Mouse (Mus musculus) telencephalon, adult 2 months (tissue): ENCODE data around the gene Gja8.

Experiments used
- DNase-seq: peaks from one replicate; pipeline ENCODE4 v3.0.0-alpha.2; 2011; ENCODE audit warnings: low read depth, low spot score

Gja8 gene

DNA sequence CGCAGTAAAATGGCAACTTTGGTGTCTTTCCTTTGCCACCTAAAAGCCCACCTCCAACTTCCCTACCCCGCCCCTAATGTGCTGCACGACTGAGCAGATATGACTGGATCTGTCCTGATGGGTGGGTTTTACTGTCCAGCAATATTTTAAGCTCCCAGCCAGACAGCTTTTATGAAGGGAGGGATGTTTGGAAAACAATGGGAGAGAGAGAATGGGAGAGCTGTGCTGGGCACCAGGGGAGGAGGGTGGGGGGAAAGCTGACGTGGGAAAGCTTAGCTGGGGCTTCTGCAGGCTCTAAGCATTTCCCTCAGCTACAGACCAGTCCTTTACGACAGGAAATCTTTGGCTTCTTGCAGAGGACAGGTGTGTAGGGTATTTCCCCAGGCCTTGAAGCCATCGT, at the start of gene Gja8:
Gene Gja8 (minus strand): TSS at position 101 of the 400 bp plus-strand sequence.
- DNase-seq, result no peak

DNA sequence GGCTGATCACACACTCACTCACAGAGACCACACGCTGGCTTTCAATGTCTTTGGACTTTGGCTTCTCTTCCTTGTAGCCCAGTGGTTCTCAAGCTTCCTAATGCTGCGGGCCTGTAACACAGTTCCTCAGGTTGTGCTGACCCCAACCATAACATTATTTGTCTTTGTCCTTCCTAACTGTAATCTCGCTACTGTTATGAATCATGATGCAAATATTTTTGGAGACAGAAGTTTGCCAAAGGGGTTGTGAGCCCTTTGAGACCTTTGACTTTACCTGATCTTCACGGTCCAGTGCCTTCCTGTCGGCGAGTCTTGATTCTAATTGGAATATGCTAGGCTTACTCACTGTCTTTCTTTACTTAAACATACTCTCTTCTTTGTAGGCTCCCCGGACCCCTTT, 48.6 kb upstream of the Gja8 start:
- DNase-seq, result no peak

DNA sequence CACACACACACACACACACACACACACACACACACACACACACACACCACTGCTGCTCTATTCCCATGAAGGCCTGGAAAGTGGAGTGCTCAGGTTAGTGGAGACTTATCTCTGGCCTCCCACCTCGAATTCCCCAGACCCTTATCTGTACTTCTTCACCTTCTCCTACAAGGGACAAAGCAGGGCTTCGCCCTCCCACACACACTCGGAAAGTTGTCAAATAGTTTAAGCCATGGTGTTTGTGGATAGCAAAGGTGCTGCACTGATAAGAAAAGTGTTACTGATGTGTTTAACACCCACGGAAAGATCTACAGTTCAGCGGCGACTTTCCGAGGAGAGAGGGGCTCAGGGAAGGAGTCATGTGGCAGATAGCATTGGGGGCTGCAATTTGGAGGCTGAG, 45.2 kb upstream of the Gja8 start:
- no peak for DNase-seq

DNA sequence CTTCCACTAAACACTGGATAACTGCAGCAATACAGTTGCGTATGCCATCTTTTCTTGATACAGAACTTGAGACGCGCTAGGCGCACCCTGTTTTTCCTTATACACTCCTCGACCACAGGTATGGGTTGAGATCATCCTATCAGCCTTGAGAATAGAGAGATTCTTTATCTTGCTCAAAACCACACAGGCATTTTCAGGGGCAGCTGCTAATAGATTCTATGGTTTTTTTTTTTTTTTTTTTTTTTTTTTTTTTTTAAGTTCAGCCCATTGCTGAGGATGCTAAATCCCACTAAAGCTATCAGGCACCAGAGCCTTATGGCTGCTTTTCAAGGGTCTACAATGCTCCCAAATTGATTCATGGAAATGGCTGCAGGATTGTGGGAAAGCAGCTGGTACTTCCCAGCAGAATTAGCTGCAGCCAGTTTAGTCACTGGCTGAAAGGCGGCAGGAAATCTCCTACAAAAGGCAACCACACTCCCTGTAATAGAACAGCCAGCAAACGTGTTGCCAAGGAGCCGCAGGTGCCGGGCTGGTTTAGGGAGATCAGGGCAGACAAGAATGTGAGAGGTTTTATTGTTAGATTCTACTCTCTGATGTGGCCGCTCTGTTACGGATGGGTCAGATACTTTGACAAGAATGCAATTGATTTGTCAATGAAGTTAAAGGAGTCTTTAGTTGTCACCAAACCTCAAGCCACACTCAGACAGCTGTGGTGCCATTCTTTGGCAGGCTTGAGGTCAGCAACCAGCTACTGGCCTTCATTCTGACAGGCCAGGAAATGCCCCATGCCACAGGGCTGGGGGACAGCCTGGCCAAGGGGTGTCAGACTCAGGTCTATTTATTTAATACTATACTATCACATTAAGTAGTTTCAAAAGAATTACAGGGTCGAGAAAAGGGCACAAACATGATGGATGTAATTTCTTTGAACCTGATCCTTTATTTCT, 37.5 kb upstream of the Gja8 start:
- no peak for DNase-seq

DNA sequence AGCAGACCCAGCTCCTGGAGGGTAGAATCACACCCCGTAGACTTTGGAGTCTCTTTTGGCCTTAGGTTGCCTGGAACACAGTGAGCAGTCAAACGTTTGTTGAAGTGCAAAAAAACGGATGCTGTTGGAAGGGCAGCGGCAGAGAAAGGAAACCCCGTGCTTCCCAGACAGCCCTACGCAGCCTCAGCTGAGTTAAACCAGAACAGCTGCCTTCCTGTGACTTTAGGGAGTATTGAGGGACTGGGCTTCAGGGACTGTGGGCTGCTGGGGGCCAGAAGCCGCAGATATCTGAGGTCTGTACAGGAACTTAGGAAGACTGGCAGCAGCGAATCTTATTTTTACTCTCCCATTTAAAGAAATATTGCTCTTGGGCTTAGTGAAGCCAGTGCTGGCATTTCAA, 34.8 kb upstream of the Gja8 start:
- DNase-seq, result no peak

DNA sequence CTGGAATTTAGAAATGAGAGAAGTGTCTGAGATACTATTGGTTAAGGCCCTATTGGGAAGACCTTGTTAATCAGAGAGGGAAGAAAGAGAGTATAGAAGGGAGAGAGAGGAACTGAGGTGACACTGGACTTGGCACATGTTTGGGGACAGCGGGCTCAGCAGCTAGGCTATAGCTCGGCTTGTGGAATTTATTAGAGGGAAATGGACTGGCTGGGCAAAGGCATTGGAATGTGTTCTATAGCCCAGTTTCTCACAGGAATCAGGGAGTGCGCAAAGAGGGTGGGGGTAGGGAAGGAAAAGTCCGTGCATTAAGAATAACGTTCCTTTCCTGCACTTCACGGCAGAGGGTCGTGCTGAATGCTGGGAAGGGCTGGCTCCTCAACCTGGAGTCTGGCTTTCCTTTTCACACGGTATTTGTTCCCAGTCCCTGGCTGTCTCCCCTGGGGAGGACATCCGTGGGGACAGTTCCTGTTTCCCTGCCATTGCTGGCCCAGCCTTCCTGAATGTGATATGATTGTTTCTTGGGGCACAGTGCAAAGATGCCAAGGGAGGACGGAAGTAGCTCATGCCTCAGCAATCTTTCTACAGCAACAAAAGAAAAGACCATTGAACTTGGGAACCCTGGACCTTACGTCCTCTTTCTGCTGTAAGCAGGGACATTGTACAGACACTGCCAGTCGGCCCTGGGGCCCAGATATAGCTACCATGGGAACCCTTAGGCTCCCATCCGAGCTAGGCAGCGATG, 27.8 kb upstream of the Gja8 start:
- DNase-seq, result no peak

DNA sequence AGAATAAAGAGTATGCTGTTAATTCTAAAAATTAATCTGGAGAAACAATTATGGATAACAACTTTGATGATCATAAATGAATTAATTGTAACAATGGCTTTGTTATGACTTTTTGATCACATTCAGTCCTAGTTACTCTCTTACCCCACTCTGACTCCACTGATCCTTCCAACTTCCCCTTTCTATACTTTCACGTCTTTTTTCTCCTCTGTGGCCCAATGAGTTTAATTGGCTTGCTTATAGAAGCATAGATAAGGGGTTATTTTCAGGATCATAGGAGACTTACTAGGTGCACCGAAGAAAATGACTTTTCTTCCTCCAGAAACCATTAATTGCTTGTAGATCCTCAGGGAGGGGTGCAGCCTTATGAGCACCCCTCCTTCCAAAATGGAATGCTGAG, 16.9 kb upstream of the Gja8 start:
- no peak for DNase-seq

DNA sequence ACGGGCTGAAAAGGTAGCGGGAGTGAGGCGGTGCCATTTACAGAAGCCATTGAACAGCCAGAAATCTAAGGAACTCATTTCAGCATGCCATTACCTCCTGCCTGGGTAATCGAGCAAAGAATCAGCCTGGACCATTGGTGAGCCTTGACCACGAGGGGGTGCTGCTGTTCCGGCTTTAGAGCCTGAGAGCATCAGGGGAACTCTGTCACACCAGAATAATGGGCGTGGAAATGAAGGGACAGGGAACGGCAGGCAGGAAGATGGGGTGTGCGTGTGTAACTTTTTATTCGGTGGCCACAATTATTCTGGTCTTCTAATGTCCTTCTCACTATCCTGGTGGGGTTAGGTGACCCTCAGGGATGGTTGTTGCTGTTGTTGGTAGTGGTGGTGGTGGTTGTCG, 12.9 kb upstream of the Gja8 start:
- DNase-seq, result peak; percentile 39

DNA sequence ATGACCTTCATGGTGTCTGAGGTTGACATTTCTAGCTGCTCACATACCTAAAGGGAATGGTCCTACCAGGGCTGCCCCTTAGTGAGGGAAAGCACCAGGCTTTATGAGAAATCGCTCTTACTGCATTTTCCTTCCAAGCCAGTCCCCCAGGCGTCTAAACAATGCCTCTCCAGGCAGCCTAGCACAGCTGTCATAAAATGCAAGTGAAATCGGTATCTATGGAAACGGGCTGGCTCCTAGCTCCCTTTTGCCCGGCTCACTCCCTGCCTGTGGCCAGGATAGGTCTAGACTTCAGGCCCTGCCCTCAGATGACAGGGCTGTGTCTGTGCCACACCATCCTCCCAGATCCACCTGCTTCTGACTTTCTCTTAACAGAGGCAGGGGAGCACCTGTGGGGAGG, 11.8 kb upstream of the Gja8 start:
- peak; percentile 5 for DNase-seq

DNA sequence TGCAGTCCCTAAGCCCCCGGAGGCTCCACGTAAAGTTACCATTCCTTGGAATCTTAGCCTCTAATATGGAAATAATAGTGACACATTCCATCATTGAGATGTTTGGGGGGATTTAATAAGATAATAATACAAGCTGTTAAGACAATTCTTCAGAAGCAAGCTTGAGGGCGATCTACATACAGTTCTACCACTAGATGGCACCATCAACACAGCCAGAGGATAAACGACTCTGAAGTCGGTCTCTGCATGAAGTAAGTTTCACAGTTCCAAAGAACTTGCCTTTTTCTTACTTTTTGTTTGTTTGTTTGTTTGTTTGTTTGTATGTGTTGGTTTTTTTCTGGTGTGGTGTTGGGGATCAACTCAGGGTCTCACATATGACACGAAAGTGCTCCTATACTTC, 10.4 kb upstream of the Gja8 start:
- peak; percentile 60 for DNase-seq

DNA sequence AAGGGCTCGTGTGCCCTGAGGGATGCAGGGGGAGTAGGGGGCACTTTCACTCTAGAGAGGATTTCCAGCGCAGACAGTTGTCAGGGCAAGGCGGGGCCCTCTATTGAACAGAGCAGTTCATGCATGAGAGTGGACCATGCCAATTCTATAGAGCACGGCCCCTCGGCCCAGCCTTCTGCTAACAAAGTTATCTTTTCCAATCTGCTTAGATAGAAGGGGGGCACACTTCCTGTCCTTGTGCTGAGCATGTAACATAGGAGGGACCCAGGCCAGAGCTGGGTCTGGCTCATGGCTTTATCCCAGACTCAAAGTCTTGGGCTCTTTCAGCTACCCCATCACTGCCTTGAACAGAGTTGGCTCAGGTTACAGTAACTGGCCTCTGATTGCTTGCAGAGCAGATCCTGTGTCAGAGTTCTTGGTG, 5.5 kb upstream of the Gja8 start:
- no peak for DNase-seq

DNA sequence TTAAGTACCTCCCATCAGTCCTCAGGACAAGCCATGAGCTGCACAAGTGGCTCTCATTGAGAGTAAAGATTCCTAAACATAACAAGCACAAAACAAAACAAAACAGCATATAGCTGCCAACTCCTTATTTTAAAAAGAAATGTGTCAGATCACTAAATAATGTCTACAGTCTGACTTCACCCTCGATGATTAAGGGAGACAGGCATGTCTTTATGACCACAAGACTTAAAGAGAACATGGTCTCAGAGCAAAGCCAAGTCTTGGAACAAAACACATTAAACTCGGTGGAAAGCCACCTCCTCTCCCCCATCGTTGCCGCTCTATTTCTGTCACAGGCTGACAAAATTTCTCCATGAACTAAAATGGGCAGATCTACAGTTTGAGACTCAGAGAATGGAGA, 1.2 kb downstream of the Gja8 start:
- DNase-seq, result no peak

DNA sequence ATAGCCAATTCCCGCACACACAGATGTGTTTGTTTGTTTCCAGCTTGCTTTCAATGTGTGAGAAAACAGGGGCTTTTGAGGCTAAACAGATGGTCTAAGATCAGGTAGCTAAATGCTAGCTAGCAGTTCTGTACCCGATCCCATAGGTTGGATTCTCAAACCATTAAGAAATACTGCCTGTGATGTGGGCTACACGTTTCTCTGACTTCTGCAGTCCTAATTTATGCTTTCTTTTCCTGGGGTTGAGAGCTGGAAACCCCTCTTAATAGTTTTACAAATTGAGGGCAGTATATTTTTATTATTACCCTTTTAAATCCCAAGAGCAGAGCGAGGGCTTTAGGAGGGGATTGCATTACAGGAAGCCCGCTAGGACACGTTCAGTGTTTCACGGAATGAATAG, 4.8 kb downstream of the Gja8 start:
- no peak for DNase-seq

DNA sequence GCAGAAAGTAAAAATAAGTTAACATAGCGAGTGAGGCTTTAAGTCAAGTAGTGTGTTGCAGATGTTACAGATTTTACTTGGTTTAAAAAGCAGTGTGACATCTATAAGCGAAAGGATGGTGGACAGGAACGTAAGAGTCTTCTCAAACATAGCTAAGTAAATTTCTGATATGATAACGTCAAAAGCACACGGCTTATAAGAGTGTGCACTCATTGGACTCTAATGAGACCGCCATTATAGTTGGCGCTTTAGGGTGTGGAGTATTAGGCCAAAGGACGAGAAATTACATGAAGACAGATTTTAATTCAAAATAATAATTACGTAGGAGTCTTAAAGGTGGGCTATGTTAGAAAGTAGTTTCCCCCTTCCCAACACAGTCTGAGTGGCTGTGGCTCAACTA, 20.2 kb downstream of the Gja8 start:
- DNase-seq, result no peak

DNA sequence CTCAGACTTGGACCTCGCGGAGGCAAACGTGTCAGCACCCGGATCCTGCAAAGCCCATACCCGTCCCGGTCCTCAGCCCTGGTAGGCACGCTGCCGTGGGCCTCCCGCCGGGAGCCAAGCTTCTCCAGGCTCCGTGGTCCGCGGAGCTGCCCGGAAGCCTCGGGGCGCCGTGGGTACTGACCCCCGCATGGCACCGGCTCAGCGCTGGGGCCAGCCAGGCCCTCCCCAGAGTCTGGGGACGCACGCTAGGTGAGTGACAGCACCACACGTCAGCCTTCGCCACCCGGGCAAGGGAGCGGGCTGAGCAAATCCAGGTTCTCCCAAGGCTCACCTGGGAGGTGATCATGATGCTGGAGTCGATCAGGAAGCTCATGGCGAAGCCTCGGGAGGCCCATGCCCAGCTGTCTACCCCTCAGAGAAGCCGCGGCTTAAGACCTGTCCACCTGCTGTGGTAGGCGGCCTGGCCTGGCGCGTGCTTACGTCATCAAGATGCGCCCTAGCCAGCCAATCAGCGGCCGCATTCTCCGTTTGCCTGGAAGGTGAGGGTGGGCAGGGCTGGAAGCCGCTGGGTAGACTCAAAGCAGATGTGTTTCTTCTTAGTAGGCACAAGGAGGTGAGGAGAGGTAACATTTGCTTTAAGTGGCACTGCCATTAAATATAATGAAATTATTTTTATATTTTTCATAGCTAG, 20.8 kb downstream of the Gja8 start, which contains the start of gene Gpr89:
Gene Gpr89 (minus strand): TSS at position 496 of the 691 bp plus-strand sequence.
- peak; percentile 90 for DNase-seq

DNA sequence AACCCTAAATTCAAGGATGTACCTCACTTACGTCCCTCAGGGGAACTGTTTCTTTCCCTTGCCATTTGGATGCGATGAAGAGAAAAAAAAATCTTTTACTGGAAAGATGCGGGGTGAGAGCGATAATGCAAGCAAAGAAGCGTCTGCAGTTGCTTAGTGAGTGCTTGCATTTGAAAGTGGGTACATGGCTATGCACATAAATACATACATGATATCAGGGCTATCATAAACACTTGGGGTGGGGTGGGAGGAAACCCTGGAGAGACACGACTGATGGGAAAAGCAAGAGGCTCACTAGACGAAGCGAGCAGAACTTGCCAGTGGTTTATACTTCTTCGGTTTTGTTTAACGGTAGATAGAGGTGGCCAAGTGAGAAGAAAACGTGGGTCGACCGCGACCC, 21.4 kb downstream of the Gja8 start, which contains the start of gene Gja5:
Gene Gja5 (plus strand): TSS at position 301 of the 400 bp plus-strand sequence.
- DNase-seq, result no peak

DNA sequence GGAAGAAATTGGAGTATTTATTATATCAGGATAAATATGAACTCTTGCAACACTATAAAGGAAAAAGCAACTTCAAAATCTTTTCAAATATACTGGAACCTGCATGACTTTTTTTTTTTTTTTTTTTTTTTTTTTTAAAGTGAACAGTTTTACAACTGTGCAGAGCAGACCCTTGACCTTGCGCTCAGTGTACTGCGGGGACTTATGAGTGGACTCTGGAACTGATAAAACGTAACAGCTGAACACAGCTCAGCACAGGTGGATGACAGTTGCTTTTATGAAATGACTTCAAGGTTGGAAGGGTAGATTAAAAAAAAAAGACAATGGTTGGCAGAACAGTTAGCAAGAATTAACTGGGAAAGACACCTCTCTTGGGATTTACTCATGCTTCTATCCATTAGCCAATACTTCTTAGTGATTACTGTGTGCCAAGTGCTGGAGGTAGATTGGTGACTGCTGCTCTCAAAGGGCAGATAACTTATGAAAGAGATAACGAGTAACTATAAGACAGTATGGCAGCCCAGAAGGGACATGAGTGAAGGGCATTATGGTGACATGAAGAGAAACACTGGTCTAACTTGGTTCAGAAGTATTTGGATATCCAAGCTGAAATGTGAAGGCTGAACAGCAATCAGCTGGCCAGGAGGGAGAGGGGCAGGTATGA, 23.4 kb downstream of the Gja8 start:
- DNase-seq, result no peak

DNA sequence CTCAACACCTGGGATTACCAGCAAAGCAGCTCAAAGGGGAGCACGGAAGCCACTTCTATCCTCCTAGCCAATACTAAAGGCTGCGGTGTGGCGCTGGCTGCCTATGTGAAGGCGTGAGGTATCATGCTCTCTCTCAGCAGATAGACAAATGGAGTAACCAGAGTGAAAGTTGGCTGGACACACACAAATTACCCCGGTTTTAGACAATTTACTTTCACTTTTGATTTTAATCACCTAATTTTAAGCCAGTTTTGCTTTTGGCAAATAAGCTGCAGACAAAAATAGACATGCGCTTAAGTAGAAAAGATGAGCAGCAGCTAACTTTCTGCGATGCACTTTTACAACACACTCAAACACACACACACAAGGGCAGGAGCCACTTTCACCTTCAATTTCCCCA, 42.1 kb downstream of the Gja8 start:
- DNase-seq, result no peak

DNA sequence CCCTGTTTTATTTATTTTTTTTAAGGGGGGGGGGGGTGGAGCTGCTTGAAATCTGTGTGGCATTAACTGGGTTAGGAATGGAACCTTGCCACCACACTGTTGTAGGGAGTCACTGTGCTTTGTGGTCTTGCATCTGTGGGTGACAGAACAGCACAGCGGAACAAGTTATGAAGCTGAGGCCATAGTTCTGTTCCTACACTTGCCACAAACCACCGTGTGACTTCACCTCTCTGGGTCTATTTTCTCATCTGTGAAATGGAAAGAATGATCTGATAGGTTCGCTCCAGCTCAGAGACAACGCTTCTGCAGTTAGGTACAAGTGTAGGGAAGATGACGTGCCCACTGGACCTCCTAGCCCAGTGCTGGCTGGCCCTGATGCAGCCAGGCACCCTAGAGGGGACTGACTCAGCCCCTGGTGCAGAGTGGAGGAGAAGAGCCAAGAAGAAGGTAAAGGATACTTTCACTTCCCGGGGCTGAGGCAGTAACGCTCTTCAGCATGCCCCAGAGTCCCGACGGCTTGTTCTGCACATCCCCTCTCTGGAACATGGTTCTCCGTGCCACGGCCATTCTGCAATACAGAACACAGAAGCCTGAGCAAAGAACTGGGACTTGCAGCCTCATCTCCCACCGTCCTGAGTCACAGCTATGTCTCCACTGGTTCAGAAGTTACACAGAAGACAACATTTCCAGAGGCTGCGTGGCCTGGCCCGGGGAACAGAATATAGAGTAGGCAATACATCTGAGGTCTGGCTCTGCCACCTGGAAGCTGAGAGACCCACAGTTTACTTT, 43.6 kb downstream of the Gja8 start:
- DNase-seq, result no peak

DNA sequence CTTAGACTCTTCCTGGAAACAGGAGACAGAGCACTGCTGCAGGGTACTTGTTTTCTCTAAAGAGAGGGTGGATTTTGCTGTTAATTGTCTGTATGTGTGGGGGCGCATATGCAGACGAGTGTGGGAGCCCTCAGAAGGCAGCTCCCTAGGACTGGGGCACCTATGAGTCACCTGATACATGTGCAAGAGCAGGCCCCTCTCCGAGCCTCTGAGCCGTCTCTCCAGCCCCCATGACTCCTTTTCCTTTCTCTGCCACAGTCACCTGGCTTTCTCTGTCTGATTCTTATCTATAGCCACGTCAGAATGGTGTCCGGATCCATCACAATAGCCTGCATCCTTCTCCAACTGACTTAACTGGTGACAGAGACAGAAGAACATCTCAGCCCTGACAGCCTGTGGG, 44.3 kb downstream of the Gja8 start:
- no peak for DNase-seq

DNA sequence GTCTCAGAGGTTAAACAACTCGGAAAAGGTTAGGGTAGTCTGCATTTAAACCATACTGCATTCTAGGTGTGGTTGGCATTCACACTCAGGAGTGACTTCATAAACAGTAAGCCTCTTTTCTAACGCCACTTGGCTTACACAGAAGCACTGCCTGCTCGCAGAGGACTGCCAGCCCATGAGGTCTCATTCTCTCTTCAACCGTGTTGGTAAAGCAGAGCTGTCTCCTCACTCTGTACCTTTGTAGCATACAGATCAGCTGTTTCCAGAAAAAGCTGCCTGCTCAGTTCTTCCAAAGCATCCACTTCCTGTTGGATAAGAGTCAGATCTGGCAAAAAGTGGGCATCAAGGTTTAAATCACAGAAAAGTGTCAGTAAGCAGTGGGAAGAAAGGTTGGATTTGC, 45.4 kb downstream of the Gja8 start:
- no peak for DNase-seq
